Mouse (Mus musculus) spleen, embryonic (tissue): ENCODE measurements around the gene Tmem273.

Source experiments
- CTCF ChIA-PET: fragments of 350-600 bp; sonication (Branson Sonifier 250); formaldehyde crosslinking; loops from one replicate; lab custom pipeline; 2022; lab: Charles Lee

The Tmem273 gene

GRCm38 (mm10) chr14:32858941-32859510, 73.3 kb downstream of the Tmem273 start:
- CTCF ChIA-PET: no interaction called here

- CTCF ChIA-PET: no interaction called here
Measured at GRCm38 (mm10) chr14:32859831-32860569, 74.2 kb downstream of the Tmem273 start.

- CTCF ChIA-PET: no interaction called here
Measured at GRCm38 (mm10) chr14:32861149-32861581, 75.4 kb downstream of the Tmem273 start.

GRCm38 (mm10) chr14:32861656-32862055, 75.9 kb downstream of the Tmem273 start:
- CTCF ChIA-PET: no interaction called here

GRCm38 (mm10) chr14:32865331-32865730, 79.6 kb downstream of the Tmem273 start:
- CTCF ChIA-PET: no interaction called here
